Mouse (Mus musculus) heart, adult 2 months (tissue): Measurements from ENCODE around the gene Abhd17a.

Source experiments
- CTCF ChIP-seq: fragments of 200-600 bp; IDR thresholded peaks from 2 replicates; pipeline ENCODE4 v1.8.1; 2022; ENCODE audit warnings: antibody characterized with exemption, mild to moderate bottlenecking, moderate library complexity
- POLR2A ChIP-seq: fragments of 200-500 bp; IDR thresholded peaks from 2 replicates; pipeline ENCODE4 v1.6.1; 2011; ENCODE audit warnings: mild to moderate bottlenecking, low read depth, low read length, control low read depth; ENCODE audit not compliant: insufficient read depth

GRCm38 (mm10) chr10:80560621-80561020 lies 29.5 kb downstream of the Abhd17a start:
- TF ChIP-seq CTCF (no peak), POLR2A (no peak)
